Mouse (Mus musculus): ENCODE results near the gene Olfr1257. TPM values are rescaled to one million over a fixed set of nuclear protein-coding genes. Genes with fewer than 3 reads are reported as not detected.
"Not testable (repeated sequence)": the region's sequence is repeated elsewhere in the genome, so short reads cannot be mapped to it uniquely, and the experiment has no call there.

The Olfr1257 gene
- not detected for total RNA-seq (2021)
- long read RNA-seq, experiment 1: 0 reads
- long read RNA-seq, experiment 2: 0 reads

- DNase-seq (ENCODE audit: low spot score in 2 of 2): no peak
Measured at GRCm38 (mm10) chr2:89878137-89878536, at the start of gene Olfr1257. Gene Olfr1257 (plus strand): TSS chr2:89878437.

GRCm38 (mm10) chr2:89841455-89841854 lies 36.8 kb upstream of the Olfr1257 start, which contains the start of gene Olfr1256:
Gene Olfr1256 (minus strand): TSS chr2:89841555.
- DNase-seq (ENCODE audit: low spot score in 2 of 2): no peak

GRCm38 (mm10) chr2:89848105-89848504 lies 30.1 kb upstream of the Olfr1257 start, which contains the start of gene Olfr48:
Gene Olfr48 (minus strand): TSS chr2:89848205.
- DNase-seq (ENCODE audit: low spot score in 2 of 2): no peak

GRCm38 (mm10) chr2:89849230-89849629 lies 29.0 kb upstream of the Olfr1257 start:
- DNase-seq (ENCODE audit: low spot score in 2 of 2): no peak

DNA sequence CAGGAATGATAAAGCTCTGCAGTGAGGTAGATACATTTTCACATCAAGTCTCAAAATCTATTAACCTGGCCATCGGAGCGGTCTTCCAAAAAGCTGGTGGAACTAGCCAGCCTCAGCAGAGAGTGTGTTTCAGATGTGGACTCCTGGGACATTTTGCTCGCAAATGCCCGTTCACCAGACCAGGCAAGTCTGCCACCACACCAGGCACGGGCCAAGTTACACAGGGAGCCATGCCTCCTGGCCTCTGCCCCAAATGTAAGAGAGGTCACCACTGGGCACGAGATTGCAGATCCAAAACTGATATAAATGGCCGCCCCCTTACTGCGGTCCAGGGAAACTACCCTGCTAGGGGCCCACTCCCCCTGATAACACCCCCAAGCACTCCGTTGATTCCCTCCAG lies 34.4 kb downstream of the Olfr1257 start:
- DNase-seq (ENCODE audit: low spot score in 2 of 2): not testable (repeated sequence)

DNA sequence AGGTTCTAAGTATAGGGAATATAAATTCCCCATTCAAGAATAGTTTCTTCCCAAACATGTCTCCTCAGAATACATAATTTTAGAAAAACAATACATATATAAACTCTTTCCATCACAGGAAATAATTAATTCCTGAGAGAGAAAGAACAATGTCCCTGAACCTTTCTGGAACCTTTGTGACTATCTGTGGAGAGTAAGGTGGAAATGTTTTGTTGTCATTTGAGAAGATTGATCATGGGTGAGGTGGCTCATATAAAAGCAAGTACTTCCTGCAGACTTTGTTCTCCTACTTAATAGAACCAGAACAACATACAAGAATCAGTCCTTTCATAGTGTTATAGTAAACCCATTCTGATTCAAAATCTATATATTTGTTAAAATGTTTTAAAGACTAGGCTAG lies 48.8 kb downstream of the Olfr1257 start, which contains the start of gene Olfr1258:
Gene Olfr1258 (plus strand): TSS at position 301 of the 400 bp plus-strand sequence.
- no peak for DNase-seq (ENCODE audit: low spot score in 2 of 2)

Other genes starting within 250 kb of the Olfr1257 start
- gene Olfr1249, start 243.5 kb upstream of the Olfr1257 start, total RNA-seq (2021): not detected
- not detected for gene Olfr1250, start 217.0 kb upstream of the Olfr1257 start, total RNA-seq (2021)
- gene Olfr1251, start 206.5 kb upstream of the Olfr1257 start, total RNA-seq (2021): not detected
- not detected for gene Olfr1252, start 153.4 kb upstream of the Olfr1257 start, total RNA-seq (2021)
- gene Olfr1253, start 121.3 kb upstream of the Olfr1257 start, total RNA-seq (2021): not detected
- not detected for gene Olfr1254, start 84.8 kb upstream of the Olfr1257 start, total RNA-seq (2021)
- gene Olfr1255, start 66.4 kb upstream of the Olfr1257 start, total RNA-seq (2021): not detected
- not detected for gene Olfr1256, start 36.9 kb upstream of the Olfr1257 start, total RNA-seq (2021)
- not detected for gene Olfr48, start 30.2 kb upstream of the Olfr1257 start, total RNA-seq (2021)
- not detected for gene Olfr1258, start 48.9 kb downstream of the Olfr1257 start, total RNA-seq (2021)
- gene Olfr1259, start 70.2 kb downstream of the Olfr1257 start, total RNA-seq (2021): not detected
- gene Olfr1260, start 95.9 kb downstream of the Olfr1257 start, total RNA-seq (2021): not detected
- not detected for gene Olfr1261, start 112.8 kb downstream of the Olfr1257 start, total RNA-seq (2021)
- gene Olfr1262, start 121.7 kb downstream of the Olfr1257 start, total RNA-seq (2021): not detected
- gene Olfr1263, start 133.7 kb downstream of the Olfr1257 start, total RNA-seq (2021): not detected
- gene Olfr1264, start 147.1 kb downstream of the Olfr1257 start, total RNA-seq (2021): not detected
- gene Olfr1265, start 156.9 kb downstream of the Olfr1257 start, total RNA-seq (2021): not detected
- gene Olfr140, start 185.2 kb downstream of the Olfr1257 start, total RNA-seq (2021): not detected
- not detected for gene Olfr1269, start 243.0 kb downstream of the Olfr1257 start, total RNA-seq (2021)

Data from adrenal gland, postnatal 4 days (tissue).